Mouse (Mus musculus): Measurements from ENCODE around the gene Acat2. TPM values are rescaled to one million over a fixed set of nuclear protein-coding genes. Genes with fewer than 3 reads are reported as not detected.

Acat2 gene
- 81.9 TPM for polyA plus RNA-seq (2012; fragmentation: generic; extraction: Trizol)

DNA sequence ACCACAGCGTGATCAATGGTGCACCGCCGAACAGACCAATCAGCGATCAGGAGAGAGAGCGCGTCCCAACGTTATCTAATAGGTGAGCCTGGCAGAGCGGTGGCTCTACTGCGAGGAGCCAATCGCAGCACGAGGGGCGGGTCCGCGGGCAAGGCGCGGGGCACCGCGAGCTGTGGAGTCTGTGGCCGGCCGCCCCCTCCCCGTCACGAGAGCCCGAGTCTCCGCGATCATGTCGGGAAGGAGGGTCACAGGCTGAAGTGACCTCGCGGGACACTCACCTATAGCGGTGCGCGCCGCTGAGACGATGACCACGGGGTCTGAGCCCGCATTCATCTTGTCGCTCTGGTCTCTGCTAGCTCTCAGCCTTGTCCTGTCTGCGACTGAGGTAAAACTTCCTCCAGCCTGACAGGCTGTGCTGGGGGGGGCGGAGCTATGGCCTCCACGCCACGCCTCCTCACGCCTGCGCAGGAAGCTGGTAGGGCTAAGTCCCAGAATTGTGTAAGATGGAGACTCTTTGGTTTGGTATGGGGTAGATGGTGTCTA, at the start of gene Acat2:
Gene Acat2, minus strand, starts transcription at position 417 of the 543 bp plus-strand sequence.
- TF ChIP-seq POLR2A (IDR thresholded peaks at IDR 0.05; ENCODE audit: insufficient read length, low read depth) (peak; percentile 92), MYOG (IDR thresholded peaks at IDR 0.05; ENCODE audit: control insufficient read depth in 1 of 3, insufficient read depth in 1 of 3, insufficient read length in 2 of 3, low read depth in 2 of 3) (no peak), POLR2AphosphoS2 (IDR thresholded peaks at IDR 0.05; ENCODE audit: insufficient read length, low read depth) (peak; percentile 98), E2F4 (IDR thresholded peaks at IDR 0.05; ENCODE audit: insufficient read depth) (peak; percentile 43), USF1 (IDR thresholded peaks at IDR 0.05; ENCODE audit: low read depth) (no peak), SRF (IDR thresholded peaks at IDR 0.05; ENCODE audit: control insufficient read depth, insufficient read length, low read depth) (no peak), MYOD1 (IDR thresholded peaks at IDR 0.05; ENCODE audit: control insufficient read depth in 1 of 3, insufficient read length in 2 of 3, low read depth in 2 of 3) (no peak), TCF3 (IDR thresholded peaks at IDR 0.05; ENCODE audit: insufficient read length, low read depth) (no peak), MAX (IDR thresholded peaks at IDR 0.05; ENCODE audit: low read depth) (no peak), CEBPB (IDR thresholded peaks at IDR 0.05; ENCODE audit: insufficient read depth, poor library complexity, severe bottlenecking) (0 out of 2 replicates have a peak, but pooled peaks have one; percentile 5), REST (IDR thresholded peaks at IDR 0.05; ENCODE audit: insufficient read depth, insufficient read length) (no peak), TCF12 (IDR thresholded peaks at IDR 0.05; ENCODE audit: insufficient read depth, poor library complexity, severe bottlenecking) (no peak)
- Histone ChIP-seq H3ac (ENCODE audit: control insufficient read depth, insufficient read length) (peak within 1 kb of the TSS; percentile 46), H3K4me2 (ENCODE audit: low read depth) (peak within 1 kb of the TSS; percentile 81)

DNA sequence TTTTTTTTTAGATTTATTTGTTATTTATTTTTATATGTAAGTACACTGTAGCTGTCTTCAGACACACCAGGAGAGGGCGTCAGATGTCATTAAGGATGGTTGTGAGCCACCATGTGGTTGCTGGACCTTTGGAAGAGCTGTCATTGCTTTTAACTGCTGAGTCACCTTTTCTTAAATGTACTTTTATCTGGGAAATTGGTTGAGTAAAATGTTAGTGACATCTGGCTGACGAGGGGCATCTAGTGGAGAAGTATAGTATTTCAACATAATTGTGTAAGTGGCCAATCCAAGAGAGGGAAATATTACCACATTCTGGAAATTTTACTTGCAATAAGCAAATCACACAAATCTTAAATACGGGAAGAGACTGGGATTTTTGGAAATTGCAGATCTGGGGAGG, 49.3 kb upstream of the Acat2 start:
- Histone ChIP-seq H3K79me2 (ENCODE audit: control insufficient read depth, insufficient read depth) (peaks cover 13% of the 10 kb centered on the region), H3K27me3 (ENCODE audit: control insufficient read depth, insufficient read depth, insufficient read length) (no peaks in the 10 kb centered on the region), H3ac (ENCODE audit: control insufficient read depth, insufficient read length) (no peak overlapping the region), H3K36me3 (ENCODE audit: control insufficient read depth, insufficient read depth) (peaks cover 12% of the 10 kb centered on the region), H3K4me3 (no peak overlapping the region), H3K4me2 (ENCODE audit: low read depth) (no peak overlapping the region)
- TF ChIP-seq MYOD1 (IDR thresholded peaks at IDR 0.05; ENCODE audit: control insufficient read depth in 1 of 3, insufficient read length in 2 of 3, low read depth in 2 of 3) = no peak
- TF ChIP-seq MAX (IDR thresholded peaks at IDR 0.05; ENCODE audit: low read depth) = no peak
- no peak for TF ChIP-seq TCF12 (IDR thresholded peaks at IDR 0.05; ENCODE audit: insufficient read depth, poor library complexity, severe bottlenecking)
- no peak for TF ChIP-seq E2F4 (IDR thresholded peaks at IDR 0.05; ENCODE audit: insufficient read depth)
- no peak for TF ChIP-seq SRF (IDR thresholded peaks at IDR 0.05; ENCODE audit: control insufficient read depth, insufficient read length, low read depth)
- no peak for TF ChIP-seq MYOG (IDR thresholded peaks at IDR 0.05; ENCODE audit: control insufficient read depth in 1 of 3, insufficient read depth in 1 of 3, insufficient read length in 2 of 3, low read depth in 2 of 3)
- no peak for TF ChIP-seq REST (IDR thresholded peaks at IDR 0.05; ENCODE audit: insufficient read depth, insufficient read length)
- TF ChIP-seq USF1 (IDR thresholded peaks at IDR 0.05; ENCODE audit: low read depth) = no peak
- TF ChIP-seq CEBPB (IDR thresholded peaks at IDR 0.05; ENCODE audit: insufficient read depth, poor library complexity, severe bottlenecking) = no peak
- TF ChIP-seq TCF3 (IDR thresholded peaks at IDR 0.05; ENCODE audit: insufficient read length, low read depth) = no peak
- TF ChIP-seq POLR2A (IDR thresholded peaks at IDR 0.05; ENCODE audit: insufficient read length, low read depth) = no peak
- TF ChIP-seq POLR2AphosphoS2 (IDR thresholded peaks at IDR 0.05; ENCODE audit: insufficient read length, low read depth) = no peak

More for the DNA sequence above, at the start of gene Acat2:
- Histone ChIP-seq H3K4me3 (peak within 1 kb of the TSS; percentile 72), H3K36me3 (ENCODE audit: control insufficient read depth, insufficient read depth) (peaks cover 3% of the 10 kb centered on the region), H3K27me3 (ENCODE audit: control insufficient read depth, insufficient read depth, insufficient read length) (no peaks in the 10 kb centered on the region), H3K79me2 (ENCODE audit: control insufficient read depth, insufficient read depth) (peaks cover 23% of the 10 kb centered on the region)

DNA sequence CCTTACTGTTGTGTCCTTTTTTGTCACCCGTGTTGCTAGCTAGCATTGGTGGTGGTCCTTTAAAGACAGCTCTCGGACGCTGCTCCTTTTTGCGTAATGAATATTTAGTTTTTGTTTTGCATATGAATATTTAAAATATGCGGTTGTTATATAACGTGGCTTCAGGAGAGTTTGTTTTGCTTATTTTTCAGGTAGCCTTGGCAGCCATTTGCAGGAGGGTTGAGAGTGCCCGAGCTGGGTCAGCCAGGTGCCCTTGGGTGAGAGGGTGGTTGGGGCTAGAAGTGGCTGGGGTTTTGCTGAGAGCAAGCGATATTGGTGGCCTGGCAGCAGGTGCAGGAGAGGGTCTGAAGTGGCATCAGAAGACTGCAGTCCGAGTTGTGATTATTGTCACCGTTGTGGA, 48.0 kb upstream of the Acat2 start:
- peak overlapping the region; percentile 70 for H3ac ChIP-seq (ENCODE audit: control insufficient read depth, insufficient read length)
- peak overlapping the region; percentile 63 for H3K4me3 ChIP-seq
- H3K79me2 ChIP-seq (ENCODE audit: control insufficient read depth, insufficient read depth) = peaks cover 13% of the 10 kb centered on the region
- H3K4me2 ChIP-seq (ENCODE audit: low read depth) = peak overlapping the region; percentile 95
- H3K36me3 ChIP-seq (ENCODE audit: control insufficient read depth, insufficient read depth) = peaks cover 7% of the 10 kb centered on the region
- TF ChIP-seq REST (IDR thresholded peaks at IDR 0.05; ENCODE audit: insufficient read depth, insufficient read length) = no peak
- no peak for TF ChIP-seq CEBPB (IDR thresholded peaks at IDR 0.05; ENCODE audit: insufficient read depth, poor library complexity, severe bottlenecking)
- no peak for TF ChIP-seq SRF (IDR thresholded peaks at IDR 0.05; ENCODE audit: control insufficient read depth, insufficient read length, low read depth)
- TF ChIP-seq E2F4 (IDR thresholded peaks at IDR 0.05; ENCODE audit: insufficient read depth) = no peak
- TF ChIP-seq TCF12 (IDR thresholded peaks at IDR 0.05; ENCODE audit: insufficient read depth, poor library complexity, severe bottlenecking) = no peak
- no peak for TF ChIP-seq POLR2AphosphoS2 (IDR thresholded peaks at IDR 0.05; ENCODE audit: insufficient read length, low read depth)
- no peak for TF ChIP-seq TCF3 (IDR thresholded peaks at IDR 0.05; ENCODE audit: insufficient read length, low read depth)
- TF ChIP-seq USF1 (IDR thresholded peaks at IDR 0.05; ENCODE audit: low read depth) = no peak
- no peak for TF ChIP-seq MAX (IDR thresholded peaks at IDR 0.05; ENCODE audit: low read depth)
- no peaks in the 10 kb centered on the region for H3K27me3 ChIP-seq (ENCODE audit: control insufficient read depth, insufficient read depth, insufficient read length)

DNA sequence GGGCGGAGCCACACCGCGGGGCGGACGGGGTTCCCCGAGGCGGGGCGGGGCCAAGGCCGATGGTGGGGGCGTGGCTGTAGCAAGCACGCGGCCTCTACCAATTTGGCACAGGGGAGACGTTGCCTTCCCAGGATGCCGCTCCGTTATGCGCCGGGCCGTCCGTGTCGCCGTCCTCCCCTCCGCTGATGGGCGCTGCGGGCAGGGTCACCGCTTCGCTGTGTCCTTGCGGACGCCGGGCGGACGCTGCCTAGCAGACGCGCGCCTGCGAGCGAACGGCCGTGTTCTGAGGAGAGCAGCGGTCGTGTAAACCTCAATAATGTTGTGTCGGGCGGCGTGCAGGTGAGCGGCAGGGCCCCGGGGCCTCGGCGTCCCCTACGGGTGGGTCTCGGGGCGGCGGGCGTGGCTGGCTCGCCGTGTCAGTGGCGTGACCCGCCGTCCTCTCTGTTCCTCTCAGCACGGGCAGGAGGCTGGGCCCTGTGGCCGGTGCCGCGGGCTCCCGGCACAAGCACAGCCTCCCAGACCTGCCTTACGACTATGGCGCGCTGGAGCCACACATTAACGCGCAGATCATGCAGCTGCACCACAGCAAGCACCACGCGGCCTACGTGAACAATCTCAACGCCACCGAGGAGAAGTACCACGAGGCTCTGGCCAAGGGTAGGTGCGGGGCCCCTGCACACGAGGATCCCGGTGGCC, 47.3 kb upstream of the Acat2 start:
- peak overlapping the region; percentile 95 for H3K4me2 ChIP-seq (ENCODE audit: low read depth)
- peaks cover 13% of the 10 kb centered on the region for H3K79me2 ChIP-seq (ENCODE audit: control insufficient read depth, insufficient read depth)
- TF ChIP-seq POLR2A (IDR thresholded peaks at IDR 0.05; ENCODE audit: insufficient read length, low read depth) (peak; percentile 100), MAX (IDR thresholded peaks at IDR 0.05; ENCODE audit: low read depth) (no peak), REST (IDR thresholded peaks at IDR 0.05; ENCODE audit: insufficient read depth, insufficient read length) (peak; percentile 31), SRF (IDR thresholded peaks at IDR 0.05; ENCODE audit: control insufficient read depth, insufficient read length, low read depth) (peak; percentile 85), TCF3 (IDR thresholded peaks at IDR 0.05; ENCODE audit: insufficient read length, low read depth) (peak; percentile 22), CEBPB (IDR thresholded peaks at IDR 0.05; ENCODE audit: insufficient read depth, poor library complexity, severe bottlenecking) (no peak), MYOD1 (IDR thresholded peaks at IDR 0.05; ENCODE audit: control insufficient read depth in 1 of 3, insufficient read length in 2 of 3, low read depth in 2 of 3) (peak in 1 of 3 experiments; percentile 66), MYOG (IDR thresholded peaks at IDR 0.05; ENCODE audit: control insufficient read depth in 1 of 3, insufficient read depth in 1 of 3, insufficient read length in 2 of 3, low read depth in 2 of 3) (peak in 2 of 3 experiments; percentile 40 to 58), POLR2AphosphoS2 (IDR thresholded peaks at IDR 0.05; ENCODE audit: insufficient read length, low read depth) (peak; percentile 98), TCF12 (IDR thresholded peaks at IDR 0.05; ENCODE audit: insufficient read depth, poor library complexity, severe bottlenecking) (no peak), USF1 (IDR thresholded peaks at IDR 0.05; ENCODE audit: low read depth) (no peak)
- H3K27me3 ChIP-seq (ENCODE audit: control insufficient read depth, insufficient read depth, insufficient read length) = no peaks in the 10 kb centered on the region
- H3K4me3 ChIP-seq = peak overlapping the region; percentile 63
- H3ac ChIP-seq (ENCODE audit: control insufficient read depth, insufficient read length) = peak overlapping the region; percentile 70
- H3K36me3 ChIP-seq (ENCODE audit: control insufficient read depth, insufficient read depth) = peaks cover 7% of the 10 kb centered on the region

All from myocyte (in vitro differentiated cells).